Mouse (Mus musculus) C2C12 (cell line): ENCODE results near the gene Galr3.

Experiments
- CEBPB ChIP-seq: IDR thresholded peaks from one replicate; pipeline ENCODE4 v1.6.1; 2011; ENCODE audit warnings: low read depth, mild to moderate bottlenecking, control low read depth, moderate library complexity
- CTCF ChIP-seq: IDR thresholded peaks from one replicate; pipeline ENCODE4 v1.5.1; 2011; ENCODE audit not compliant: control insufficient read depth, insufficient read depth, insufficient read length
- MAX ChIP-seq: IDR thresholded peaks from one replicate; pipeline ENCODE4 v1.6.1; 2011; ENCODE audit warnings: mild to moderate bottlenecking, control low read depth
- MYOD1 ChIP-seq: IDR thresholded peaks from one replicate; pipeline ENCODE4 v1.6.1; 2011; ENCODE audit warnings: low read depth; ENCODE audit not compliant: control insufficient read depth, insufficient read length
- MYOG ChIP-seq: IDR thresholded peaks from one replicate; pipeline ENCODE4 v1.6.1; 2011; ENCODE audit not compliant: control insufficient read depth, insufficient read length; ENCODE audit errors: extremely low read depth
- USF1 ChIP-seq: IDR thresholded peaks from one replicate; pipeline ENCODE4 v1.6.1; 2011; ENCODE audit warnings: low read depth, mild to moderate bottlenecking, control low read depth, moderate library complexity

- TF ChIP-seq CTCF = no peak
- TF ChIP-seq MAX = no peak
- no peak for TF ChIP-seq MYOG
- TF ChIP-seq MYOD1 = no peak
- no peak for TF ChIP-seq CEBPB
- no peak for TF ChIP-seq USF1
These were observed 16.2 kb downstream of the Galr3 start for GRCm38 (mm10) chr15:79057850-79058249.
